Mouse (Mus musculus): ENCODE measurements around the gene Krtap8-1. TPM values are rescaled to one million over a fixed set of nuclear protein-coding genes. Genes with fewer than 3 reads are reported as not detected.

The Krtap8-1 gene
- not detected for polyA plus RNA-seq (2014; fragmentation: Illumina TruSeq; extraction: RNeasy Lipid Tissue Mini Kit (QIAGEN cat#74804); ENCODE audit: low read depth, low replicate concordance)

GRCm38 (mm10) chr16:89487852-89488251 is at the start of gene Krtap8-1:
Krtap8-1 (minus strand) TSS chr16:89487952.

GRCm38 (mm10) chr16:89508223-89508622 is 20.5 kb upstream of the Krtap8-1 start, which contains the start of gene Krtap7-1:
Krtap7-1 (minus strand) TSS chr16:89508323.

Other genes starting within 250 kb of the Krtap8-1 start
- gene Krtap21-1, start 84.1 kb downstream of the Krtap8-1 start, polyA plus RNA-seq (2014; fragmentation: Illumina TruSeq; extraction: RNeasy Lipid Tissue Mini Kit (QIAGEN cat#74804); ENCODE audit: low read depth, low replicate concordance): not detected
- not detected for gene Krtap6-2, start 67.8 kb downstream of the Krtap8-1 start, polyA plus RNA-seq (2014; fragmentation: Illumina TruSeq; extraction: RNeasy Lipid Tissue Mini Kit (QIAGEN cat#74804); ENCODE audit: low read depth, low replicate concordance)
- not detected for gene Krtap7-1, start 20.4 kb upstream of the Krtap8-1 start, polyA plus RNA-seq (2014; fragmentation: Illumina TruSeq; extraction: RNeasy Lipid Tissue Mini Kit (QIAGEN cat#74804); ENCODE audit: low read depth, low replicate concordance)
- not detected for gene Krtap11-1, start 83.2 kb upstream of the Krtap8-1 start, polyA plus RNA-seq (2014; fragmentation: Illumina TruSeq; extraction: RNeasy Lipid Tissue Mini Kit (QIAGEN cat#74804); ENCODE audit: low read depth, low replicate concordance)